Mouse (Mus musculus): Measurements from ENCODE around the gene Guca2a. TPM values are rescaled to one million over a fixed set of nuclear protein-coding genes. Genes with fewer than 3 reads are reported as not detected.

Gene Guca2a
- total and polyA plus RNA-seq, 2 experiments from 2014 or later, result 0.42 TPM; not detected in 1

GRCm38 (mm10) chr4:119637946-119638345, 442 bp downstream of the Guca2a start:
- 81% methylated on average over 6 of the region's 6 CpGs for WGBS

GRCm38 (mm10) chr4:119638656-119639055, 1.2 kb downstream of the Guca2a start:
- DNase-seq (ENCODE audit: low spot score), result no peak
- no peak overlapping the region for H3K4me3 ChIP-seq (ENCODE audit: low read depth, low read length)
- no peak overlapping the region for H3K27ac ChIP-seq (ENCODE audit: low read depth)
- no peak overlapping the region for H3K9ac ChIP-seq (replicated peaks; ENCODE audit: low read depth, low read length)
- WGBS, result 56% methylated on average over 11 of the region's 11 CpGs
- H3K36me3 ChIP-seq (replicated peaks; ENCODE audit: control insufficient read depth, insufficient read depth, low read length), result no peaks in the 10 kb centered on the region
- no peak for ATAC-seq (ENCODE audit: insufficient read depth, low read depth)
- H3K4me2 ChIP-seq (ENCODE audit: low read depth, low read length), result no peak overlapping the region
- 0 out of 2 replicates have a peak, but pooled peaks cover 3% of the 10 kb centered on the region for H3K9me3 ChIP-seq (replicated peaks; ENCODE audit: control insufficient read depth, low read length)
- H3K27me3 ChIP-seq (ENCODE audit: control insufficient read depth, insufficient read depth, low read length), result no peaks in the 10 kb centered on the region
- peaks cover 15% of the 10 kb centered on the region for H3K4me1 ChIP-seq (ENCODE audit: control insufficient read depth, insufficient read depth)
- TF ChIP-seq EP300 (IDR thresholded peaks at IDR 0.05; ENCODE audit: low read depth) (no peak), CTCF (IDR thresholded peaks at IDR 0.05; ENCODE audit: low read depth) (no peak)

More at GRCm38 (mm10) chr4:119637946-119638345, 442 bp downstream of the Guca2a start:
- no peaks in the 10 kb centered on the region for H3K36me3 ChIP-seq (replicated peaks; ENCODE audit: control insufficient read depth, insufficient read depth, low read length)
- no peaks in the 10 kb centered on the region for H3K27me3 ChIP-seq (ENCODE audit: control insufficient read depth, insufficient read depth, low read length)
- no peak overlapping the region for H3K4me3 ChIP-seq (ENCODE audit: low read depth, low read length)
- no peak overlapping the region for H3K27ac ChIP-seq (ENCODE audit: low read depth)
- 0 out of 2 replicates have a peak, but pooled peaks cover 3% of the 10 kb centered on the region for H3K9me3 ChIP-seq (replicated peaks; ENCODE audit: control insufficient read depth, low read length)
- H3K9ac ChIP-seq (replicated peaks; ENCODE audit: low read depth, low read length), result no peak overlapping the region
- no peak for DNase-seq (ENCODE audit: low spot score)
- TF ChIP-seq EP300 (IDR thresholded peaks at IDR 0.05; ENCODE audit: low read depth) (no peak), CTCF (IDR thresholded peaks at IDR 0.05; ENCODE audit: low read depth) (no peak)
- H3K4me2 ChIP-seq (ENCODE audit: low read depth, low read length), result no peak overlapping the region
- H3K4me1 ChIP-seq (ENCODE audit: control insufficient read depth, insufficient read depth), result peaks cover 22% of the 10 kb centered on the region
- ATAC-seq (ENCODE audit: insufficient read depth, low read depth), result no peak

- 0 out of 2 replicates have a peak, but pooled peaks cover 3% of the 10 kb centered on the region for H3K9me3 ChIP-seq (replicated peaks; ENCODE audit: control insufficient read depth, low read length)
- H3K4me2 ChIP-seq (ENCODE audit: low read depth, low read length), result no peak overlapping the region
- 83% methylated on average over 4 of the region's 4 CpGs for whole genome bisulfite sequencing
- no peak overlapping the region for H3K9ac ChIP-seq (replicated peaks; ENCODE audit: low read depth, low read length)
- TF ChIP-seq CTCF (IDR thresholded peaks at IDR 0.05; ENCODE audit: low read depth) (no peak), EP300 (IDR thresholded peaks at IDR 0.05; ENCODE audit: low read depth) (no peak)
- ATAC-seq (ENCODE audit: insufficient read depth, low read depth) (no peak), DNase-seq (ENCODE audit: low spot score) (no peak)
- no peaks in the 10 kb centered on the region for H3K36me3 ChIP-seq (replicated peaks; ENCODE audit: control insufficient read depth, insufficient read depth, low read length)
- no peak overlapping the region for H3K27ac ChIP-seq (ENCODE audit: low read depth)
- no peaks in the 10 kb centered on the region for H3K27me3 ChIP-seq (ENCODE audit: control insufficient read depth, insufficient read depth, low read length)
- no peaks in the 10 kb centered on the region for H3K4me1 ChIP-seq (ENCODE audit: control insufficient read depth, insufficient read depth)
- H3K4me3 ChIP-seq (ENCODE audit: low read depth, low read length), result no peak overlapping the region
Measured at GRCm38 (mm10) chr4:119642666-119643065, 5.2 kb downstream of the Guca2a start.

GRCm38 (mm10) chr4:119657011-119657410, 19.5 kb downstream of the Guca2a start:
- WGBS, result 83% methylated on average over 1 of the region's 1 CpGs
- Histone ChIP-seq H3K27me3 (ENCODE audit: control insufficient read depth, insufficient read depth, low read length) (no peaks in the 10 kb centered on the region), H3K4me1 (ENCODE audit: control insufficient read depth, insufficient read depth) (peaks cover 11% of the 10 kb centered on the region), H3K9ac (replicated peaks; ENCODE audit: low read depth, low read length) (no peak overlapping the region), H3K27ac (ENCODE audit: low read depth) (no peak overlapping the region), H3K4me2 (ENCODE audit: low read depth, low read length) (no peak overlapping the region), H3K9me3 (replicated peaks; ENCODE audit: control insufficient read depth, low read length) (peaks cover 10% of the 10 kb centered on the region; the same call in 1 of the 2 replicates), H3K36me3 (replicated peaks; ENCODE audit: control insufficient read depth, insufficient read depth, low read length) (no peaks in the 10 kb centered on the region), H3K4me3 (ENCODE audit: low read depth, low read length) (no peak overlapping the region)
- TF ChIP-seq CTCF (IDR thresholded peaks at IDR 0.05; ENCODE audit: low read depth), result no peak
- no peak for TF ChIP-seq EP300 (IDR thresholded peaks at IDR 0.05; ENCODE audit: low read depth)
- DNase-seq (ENCODE audit: low spot score), result no peak
- ATAC-seq (ENCODE audit: insufficient read depth, low read depth), result no peak

- Histone ChIP-seq H3K4me2 (ENCODE audit: low read depth, low read length) (no peak overlapping the region), H3K4me3 (ENCODE audit: low read depth, low read length) (no peak overlapping the region), H3K27ac (ENCODE audit: low read depth) (no peak overlapping the region), H3K36me3 (replicated peaks; ENCODE audit: control insufficient read depth, insufficient read depth, low read length) (no peaks in the 10 kb centered on the region), H3K4me1 (ENCODE audit: control insufficient read depth, insufficient read depth) (peaks cover 20% of the 10 kb centered on the region), H3K9me3 (replicated peaks; ENCODE audit: control insufficient read depth, low read length) (peaks cover 5% of the 10 kb centered on the region; the same call in 1 of the 2 replicates), H3K9ac (replicated peaks; ENCODE audit: low read depth, low read length) (no peak overlapping the region), H3K27me3 (ENCODE audit: control insufficient read depth, insufficient read depth, low read length) (no peaks in the 10 kb centered on the region)
- no peak for ATAC-seq (ENCODE audit: insufficient read depth, low read depth)
- no peak for DNase-seq (ENCODE audit: low spot score)
- 20% methylated on average over 2 of the region's 2 CpGs for WGBS
- TF ChIP-seq EP300 (IDR thresholded peaks at IDR 0.05; ENCODE audit: low read depth) (no peak), CTCF (IDR thresholded peaks at IDR 0.05; ENCODE audit: low read depth) (no peak)
Measured at GRCm38 (mm10) chr4:119658246-119658645, 20.7 kb downstream of the Guca2a start.

GRCm38 (mm10) chr4:119658731-119659130, 21.2 kb downstream of the Guca2a start, which contains the start of gene Guca2b:
Gene Guca2b, minus strand, starts transcription at chr4:119658954.
- H3K9ac ChIP-seq (replicated peaks; ENCODE audit: low read depth, low read length), result no peak within 1 kb of the TSS
- no peak for DNase-seq (ENCODE audit: low spot score)

More at GRCm38 (mm10) chr4:119658731-119659130, 21.2 kb downstream of the Guca2a start, which contains the start of gene Guca2b:
- 82% methylated on average over 4 of the region's 4 CpGs for WGBS
- Histone ChIP-seq H3K4me2 (ENCODE audit: low read depth, low read length) (no peak within 1 kb of the TSS), H3K27me3 (ENCODE audit: control insufficient read depth, insufficient read depth, low read length) (no peaks in the 10 kb centered on the region), H3K36me3 (replicated peaks; ENCODE audit: control insufficient read depth, insufficient read depth, low read length) (no peaks in the 10 kb centered on the region), H3K4me1 (ENCODE audit: control insufficient read depth, insufficient read depth) (peaks cover 20% of the 10 kb centered on the region), H3K9me3 (replicated peaks; ENCODE audit: control insufficient read depth, low read length) (peaks cover under 1% of the 10 kb centered on the region; the same call in 1 of the 2 replicates), H3K27ac (ENCODE audit: low read depth) (no peak within 1 kb of the TSS), H3K4me3 (ENCODE audit: low read depth, low read length) (no peak within 1 kb of the TSS)
- ATAC-seq (ENCODE audit: insufficient read depth, low read depth), result no peak
- TF ChIP-seq CTCF (IDR thresholded peaks at IDR 0.05; ENCODE audit: low read depth) (no peak), EP300 (IDR thresholded peaks at IDR 0.05; ENCODE audit: low read depth) (no peak)
